In the genomic region with DNA sequence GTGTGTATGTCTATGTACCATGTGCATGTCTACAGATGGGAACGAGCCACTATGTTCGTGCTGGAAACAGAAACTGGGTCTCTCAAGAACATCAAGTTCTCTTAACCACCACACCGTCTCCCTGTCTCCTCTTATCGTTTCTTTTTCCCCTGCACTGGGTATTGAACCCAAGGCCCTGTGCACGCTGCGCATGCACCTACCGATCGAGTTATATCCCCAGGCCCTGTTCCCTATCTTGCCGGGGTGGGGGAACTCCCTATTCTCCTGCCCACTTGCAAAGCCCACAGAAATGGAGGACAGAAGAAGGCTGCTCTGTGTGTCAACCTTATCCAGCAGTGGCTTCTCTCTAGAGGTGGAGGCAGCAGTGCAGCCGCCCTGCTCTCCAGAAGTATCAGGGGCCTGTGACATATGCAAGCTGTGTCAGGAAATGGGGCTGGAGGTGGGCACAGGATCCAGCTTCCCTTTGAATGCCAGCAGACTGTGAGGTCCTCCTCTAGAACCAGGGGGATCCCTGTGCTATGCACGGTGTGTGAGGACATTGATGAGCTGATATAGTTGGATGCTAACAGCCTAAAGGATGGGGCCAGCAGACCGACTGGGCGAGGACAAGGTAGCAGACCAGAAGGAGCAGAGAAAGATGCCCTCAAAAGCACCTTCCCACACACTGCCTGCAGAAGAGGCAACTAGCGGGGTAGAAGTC, we compare ENCODE assay signal across 26 mouse cellular contexts. TPM values are rescaled to one million over a fixed set of nuclear protein-coding genes. Genes with fewer than 3 reads are reported as not detected.
A peak's percentile ranks its signal among the peaks of the same experiment; 100 is the strongest.
DNase-seq lines count a peak whose midpoint lies in the region; ATAC-seq and TF ChIP-seq lines count a peak whose summit lies in the region.
"Had no signal": no experiment of that assay in that cellular context is flagged by ENCODE, and none has a peak within 500 bp of the region (broad histone marks: within the 10 kb centered on the region; RNA-seq: fewer than 3 reads in every experiment).

No protein-coding gene starts in this region.

- H3K4me3 ChIP-seq in heart, embryonic 10.5 days: no peak overlapping the region
- peak overlapping the region; percentile 39; the same call in 1 of the 2 replicates for H3K4me3 ChIP-seq in G1E (ENCODE audit: low read depth, low read length)
- H3K4me3 ChIP-seq: embryonic facial prominence, embryonic 15.5 days; forebrain, embryonic 10.5 days; gastrocnemius, adult 2 months; heart, adult 2 months; hindbrain, embryonic 12.5 days; limb, embryonic 13.5 days; liver, embryonic 15.5 days; midbrain, embryonic 12.5 days; neural tube, embryonic 13.5 days had no signal

- no peak for TF ChIP-seq CTCF in G1E (IDR thresholded peaks at IDR 0.05; ENCODE audit: low read depth, low read length)

- H3K9me3 ChIP-seq in heart, embryonic 10.5 days: no peaks in the 10 kb centered on the region
- H3K9me3 ChIP-seq in G1E (replicated peaks): no peaks in the 10 kb centered on the region
- H3K9me3 ChIP-seq: embryonic facial prominence, embryonic 15.5 days; forebrain, embryonic 10.5 days; hindbrain, embryonic 12.5 days; limb, embryonic 13.5 days; liver, embryonic 15.5 days; midbrain, embryonic 12.5 days; neural tube, embryonic 13.5 days had no signal

- H3K27ac ChIP-seq in heart, embryonic 10.5 days: no peak overlapping the region
- H3K27ac ChIP-seq: embryonic facial prominence, embryonic 15.5 days; forebrain, embryonic 10.5 days; gastrocnemius, adult 2 months; heart, adult 2 months; hindbrain, embryonic 12.5 days; kidney, postnatal 0 days; limb, embryonic 13.5 days; liver, embryonic 15.5 days; macrophage; midbrain, embryonic 12.5 days; neural tube, embryonic 13.5 days had no signal

- peaks cover 24% of the 10 kb centered on the region; the same call in 1 of the 2 replicates for H3K27me3 ChIP-seq in heart, embryonic 10.5 days (ENCODE audit: insufficient read depth, poor library complexity, severe bottlenecking)
- H3K27me3 ChIP-seq in G1E (ENCODE audit: insufficient read depth, low read length): peaks cover 26% of the 10 kb centered on the region; the same call in 1 of the 2 replicates
- H3K27me3 ChIP-seq: neural tube, embryonic 13.5 days had no signal

- intact Hi-C loops in heart, postnatal 14 days (cut with DNase I): no loop called here

- H3K36me3 ChIP-seq in heart, embryonic 10.5 days: no peaks in the 10 kb centered on the region
- peaks cover 23% of the 10 kb centered on the region for H3K36me3 ChIP-seq in G1E (replicated peaks)
- H3K36me3 ChIP-seq: embryonic facial prominence, embryonic 15.5 days; forebrain, embryonic 10.5 days; hindbrain, embryonic 12.5 days; limb, embryonic 13.5 days; liver, embryonic 15.5 days; midbrain, embryonic 12.5 days; neural tube, embryonic 13.5 days had no signal

- H3K4me1 ChIP-seq in heart, embryonic 10.5 days: peaks cover 33% of the 10 kb centered on the region
- peaks cover 73% of the 10 kb centered on the region for H3K4me1 ChIP-seq in G1E (ENCODE audit: insufficient read depth, low read depth, low read length)
- H3K4me1 ChIP-seq: embryonic facial prominence, embryonic 15.5 days; limb, embryonic 13.5 days; midbrain, embryonic 12.5 days; neural tube, embryonic 13.5 days had no signal

- ATAC-seq in G1E (ENCODE audit: extremely low read depth, insufficient number of reproducible peaks, low FRiP score, poor library complexity, severe bottlenecking): no peak
- ATAC-seq: activated CD4-positive, CD25-positive, alpha-beta regulatory T cell, adult 4 months had no signal

- peak; percentile 64 for DNase-seq in heart, embryonic 10.5 days (ENCODE audit: low spot score)
- DNase-seq in heart, postnatal 14 days: no peak
- peak; percentile 30 for DNase-seq in testis, postnatal 10 days (ENCODE audit: low spot score)
- DNase-seq in testis, postnatal 14 days (ENCODE audit: low spot score): no peak
- peak; percentile 70 for DNase-seq in A20 (ENCODE audit: low read depth, low spot score)
- no peak for DNase-seq in G1E (ENCODE audit: low spot score)
- DNase-seq in adrenal gland, adult 2 months: no peak
- DNase-seq: adrenal gland, postnatal 36 days; cerebellum, adult 11-12 months; cerebellum, postnatal 14 days; gastrocnemius, adult 2 months; heart, adult 2 months; kidney, adult 18-20 months; right cerebral cortex, postnatal 14 days had no signal

- WGBS in heart, embryonic 10.5 days: 67% methylated on average over 14 of the region's 14 CpGs

RNA-seq across cellular contexts. Expression of a gene that starts 1.7 kb away (rescaled TPM):
- 0.14 TPM in 1 of 2 replicates, not detected in the other for polyA plus RNA-seq in heart, embryonic 10.5 days (2016; fragmentation: Nextera tagmentation; extraction: Ambion mirVana)
- under 1 TPM in 1 of 2 experiments, not detected in 1; 0.61 TPM for total RNA-seq in heart, postnatal 14 days (2021)
- total RNA-seq in G1E (2014; fragmentation: Nextera tagmentation) (2.3 and 4.6 TPM in 2 replicates), G1E (2017) (5.7 and 6.9 TPM in 2 replicates)
- 2.6 and 4.0 TPM in 2 replicates for polyA plus RNA-seq in G1E (2012)
- under 1 TPM; 0.26 to 0.31 TPM for total RNA-seq in adrenal gland, adult 2 months (2021)
- polyA plus RNA-seq in adrenal gland, adult 2 months (2012; rRNA removed): 0.69 TPM in 1 of 2 replicates, not detected in the other
- total RNA-seq: gastrocnemius, adult 2 months; heart, adult 2 months; layer of hippocampus, postnatal 25 days; left cerebral cortex, postnatal 10 days had no signal
- polyA plus RNA-seq: forebrain, embryonic 10.5 days; hindbrain, embryonic 12.5 days; kidney, postnatal 0 days; macrophage; midbrain, embryonic 12.5 days; neural tube, embryonic 13.5 days had no signal

RNA-seq across cellular contexts. Expression of a gene that starts 6.8 kb away (rescaled TPM):
- 69.7 and 84.1 TPM in 2 replicates for polyA plus RNA-seq in heart, embryonic 10.5 days (2016; fragmentation: Nextera tagmentation; extraction: Ambion mirVana)
- total RNA-seq in heart, postnatal 14 days (2021): 10 to 100 TPM; 11.4 to 11.5 TPM
- total RNA-seq in G1E (2014; fragmentation: Nextera tagmentation): 9.2 and 20.0 TPM in 2 replicates
- total RNA-seq in G1E (2017): 62.5 and 68.7 TPM in 2 replicates
- polyA plus RNA-seq in G1E (2012): 65.6 and 74.4 TPM in 2 replicates
- total RNA-seq in adrenal gland, adult 2 months (2021): 10 to 100 TPM in 1 of 2 experiments, 1 to 10 TPM in 1; 9.8 to 15.5 TPM
- polyA plus RNA-seq in adrenal gland, adult 2 months (2012; rRNA removed): 7.2 and 7.8 TPM in 2 replicates

RNA-seq across cellular contexts. Expression of a gene that starts 23.7 kb away (rescaled TPM):
- 40.8 and 42.4 TPM in 2 replicates for polyA plus RNA-seq in heart, embryonic 10.5 days (2016; fragmentation: Nextera tagmentation; extraction: Ambion mirVana)
- total RNA-seq in heart, postnatal 14 days (2021): 10 to 100 TPM; 22.3 to 23.3 TPM
- total RNA-seq in G1E (2014; fragmentation: Nextera tagmentation): 0.19 and 0.30 TPM in 2 replicates
- 0.46 and 2.5 TPM in 2 replicates for total RNA-seq in G1E (2017)
- polyA plus RNA-seq in G1E (2012): 0.91 and 2.1 TPM in 2 replicates
- total RNA-seq in adrenal gland, adult 2 months (2021): 10 to 100 TPM; 28.0 to 28.6 TPM
- polyA plus RNA-seq in adrenal gland, adult 2 months (2012; rRNA removed): 137 and 151 TPM in 2 replicates

RNA-seq across cellular contexts. Expression of a gene that starts 27.9 kb away (rescaled TPM):
- 21.3 and 26.3 TPM in 2 replicates for polyA plus RNA-seq in heart, embryonic 10.5 days (2016; fragmentation: Nextera tagmentation; extraction: Ambion mirVana)
- total RNA-seq in heart, postnatal 14 days (2021): 1 to 10 TPM; 6.5 to 8.5 TPM
- 13.7 and 22.0 TPM in 2 replicates for total RNA-seq in G1E (2014; fragmentation: Nextera tagmentation)
- 12.7 and 17.0 TPM in 2 replicates for total RNA-seq in G1E (2017)
- 13.4 and 14.2 TPM in 2 replicates for polyA plus RNA-seq in G1E (2012)
- 10 to 100 TPM; 17.1 to 19.6 TPM for total RNA-seq in adrenal gland, adult 2 months (2021)
- 17.1 and 21.1 TPM in 2 replicates for polyA plus RNA-seq in adrenal gland, adult 2 months (2012; rRNA removed)

Comparison
In these comparisons a context has a peak if more than half of its experiments do, and no peak if none do; other contexts are left out.
1. DNase-seq: peak in heart, embryonic 10.5 days (single experiment), testis, postnatal 10 days (single experiment) and A20 (single experiment); none in heart, postnatal 14 days (0 of 2), testis, postnatal 14 days (single experiment), G1E (single experiment) and adrenal gland, adult 2 months (single experiment).
2. RNA of a gene that starts 23.7 kb away (total RNA-seq): 28.0 to 28.6 TPM in adrenal gland, adult 2 months and 22.3 to 23.3 TPM in heart, postnatal 14 days; 0.19 to 2.5 TPM in G1E; every median in the first group is over 4 times any median in the second.